Mouse (Mus musculus) CH12.LX (cell line): ENCODE measurements around the gene Ppt2. TPM values are rescaled to one million over a fixed set of nuclear protein-coding genes. Genes with fewer than 3 reads are reported as not detected.

Experiments used
- DNase-seq: peaks from one replicate; pipeline ENCODE4 v3.0.0-alpha.2; 2013; ENCODE audit errors: extremely low read depth
- H3K27ac ChIP-seq: 2 replicates; pipeline ENCODE4 v1.5.1; 2012; ENCODE audit warnings: low read depth, mild to moderate bottlenecking, control low read depth, moderate library complexity; ENCODE audit not compliant: insufficient read depth
- H3K27me3 ChIP-seq: replicated peaks from 2 replicates; pipeline ENCODE3; 2012; ENCODE audit warnings: inconsistent platforms
- H3K36me3 ChIP-seq, 2 experiments: replicated peaks in 1 of 2; 2 replicates each; pipeline versions ENCODE3 to v1.6.1; 2012; ENCODE audit warnings: inconsistent platforms in 1 of 2, low read length in 1 of 2, mild to moderate bottlenecking in 1 of 2, mixed read lengths in 1 of 2, moderate library complexity in 1 of 2; ENCODE audit not compliant: control insufficient read depth in 1 of 2, insufficient read depth in 1 of 2
- H3K4me1 ChIP-seq, 2 experiments: 2 replicates each; pipeline ENCODE4 v1.6.1; 2012; ENCODE audit warnings: inconsistent platforms in 1 of 2, moderate library complexity in 1 of 2; ENCODE audit not compliant: insufficient read depth in 2 of 2, control insufficient read depth in 1 of 2
- H3K4me2 ChIP-seq: 2 replicates; pipeline ENCODE4 v1.6.1; 2012; ENCODE audit warnings: low read depth, mild to moderate bottlenecking, control low read depth; ENCODE audit not compliant: poor library complexity, insufficient read depth, severe bottlenecking
- H3K4me3 ChIP-seq, 3 experiments: fragments of 150-350 bp in 1 of 3; sonication (generic) in 1 of 3; replicated peaks in 1 of 3; 2 replicates each; pipeline versions ENCODE3 to v1.5.1; 2011 to 2012; ENCODE audit warnings: low read depth in 2 of 3, low read length in 2 of 3, mild to moderate bottlenecking in 2 of 3, moderate library complexity in 2 of 3, control low read depth in 1 of 3, improper control_type of control experiment in 1 of 3, inconsistent platforms in 1 of 3, mixed read lengths in 1 of 3; ENCODE audit not compliant: poor library complexity in 1 of 3
- H3K79me2 ChIP-seq: replicated peaks from 2 replicates; pipeline ENCODE4 v1.6.1; 2012; ENCODE audit warnings: mild to moderate bottlenecking, moderate library complexity; ENCODE audit not compliant: control insufficient read depth, poor library complexity, insufficient read depth, severe bottlenecking; ENCODE audit errors: extremely low read depth
- H3K9ac ChIP-seq: 2 replicates; pipeline ENCODE4 v1.6.1; 2012; ENCODE audit warnings: low read depth, mild to moderate bottlenecking, control low read depth, moderate library complexity; ENCODE audit not compliant: insufficient read depth
- H3K9me3 ChIP-seq: replicated peaks from 2 replicates; pipeline ENCODE3; 2012; ENCODE audit warnings: low read length, inconsistent platforms, mixed read lengths
- BHLHE40 ChIP-seq: IDR thresholded peaks from 2 replicates; pipeline ENCODE4 v1.6.1; 2011; ENCODE audit warnings: mild to moderate bottlenecking, low read depth, low read length, improper control_type of control experiment
- CHD1 ChIP-seq: IDR thresholded peaks from 2 replicates; pipeline ENCODE4 v1.6.1; 2012; ENCODE audit warnings: low read depth, low read length, improper control_type of control experiment, inconsistent platforms
- CHD2 ChIP-seq: IDR thresholded peaks from 2 replicates; pipeline ENCODE4 v1.6.1; 2011; ENCODE audit warnings: low read length, improper control_type of control experiment
- IRF4 ChIP-seq: IDR thresholded peaks from 2 replicates; pipeline ENCODE4 v1.6.1; 2014; ENCODE audit warnings: low read depth, mild to moderate bottlenecking, inconsistent platforms, low read length, improper control_type of control experiment
- JUN ChIP-seq: IDR thresholded peaks from 2 replicates; pipeline ENCODE4 v1.6.1; 2011; ENCODE audit warnings: low read depth, mild to moderate bottlenecking, low read length, improper control_type of control experiment, moderate library complexity; ENCODE audit not compliant: insufficient read depth
- KAT2A ChIP-seq: IDR thresholded peaks from 2 replicates; pipeline ENCODE4 v1.6.1; 2012; ENCODE audit warnings: low read length, improper control_type of control experiment, inconsistent platforms; ENCODE audit not compliant: insufficient replicate concordance
- MAFK ChIP-seq: IDR thresholded peaks from 2 replicates; pipeline ENCODE4 v1.6.1; 2011; ENCODE audit warnings: low read length, improper control_type of control experiment; ENCODE audit not compliant: insufficient replicate concordance
- MEF2A ChIP-seq: IDR thresholded peaks from 2 replicates; pipeline ENCODE4 v1.6.1; 2014; ENCODE audit warnings: low read depth, mild to moderate bottlenecking, inconsistent platforms, low read length, improper control_type of control experiment, borderline replicate concordance
- MYC ChIP-seq: IDR thresholded peaks from 2 replicates; pipeline ENCODE4 v1.6.1; 2011; ENCODE audit warnings: low read depth, mild to moderate bottlenecking, improper control_type of control experiment, low read length
- NELFE ChIP-seq: IDR thresholded peaks from 2 replicates; pipeline ENCODE4 v1.6.1; 2011; ENCODE audit warnings: low read depth, low read length, improper control_type of control experiment
- PAX5 ChIP-seq: IDR thresholded peaks from 2 replicates; pipeline ENCODE4 v1.6.1; 2012; ENCODE audit warnings: low read length, inconsistent platforms, mixed read lengths
- POLR2AphosphoS2 ChIP-seq: IDR thresholded peaks from 2 replicates; pipeline ENCODE4 v1.6.1; 2011; ENCODE audit warnings: low read depth, low read length, improper control_type of control experiment
- RAD21 ChIP-seq: IDR thresholded peaks from 2 replicates; pipeline ENCODE4 v1.6.1; 2011; ENCODE audit warnings: low read depth, mild to moderate bottlenecking, low read length, improper control_type of control experiment, moderate library complexity
- RCOR1 ChIP-seq: conservative IDR thresholded peaks from 2 replicates; pipeline ENCODE4 v1.6.1; 2012; ENCODE audit warnings: low read depth, mild to moderate bottlenecking, inconsistent platforms, low read length, improper control_type of control experiment
- TBP ChIP-seq: conservative IDR thresholded peaks from 2 replicates; pipeline ENCODE4 v1.6.1; 2011; ENCODE audit warnings: low read depth, low read length, improper control_type of control experiment
- USF1 ChIP-seq: IDR thresholded peaks from 2 replicates; pipeline ENCODE4 v1.6.1; 2014; ENCODE audit warnings: low read depth, mild to moderate bottlenecking, inconsistent platforms, low read length, improper control_type of control experiment
- USF2 ChIP-seq: conservative IDR thresholded peaks from 2 replicates; pipeline ENCODE4 v1.6.1; 2011; ENCODE audit warnings: low read depth, low read length, improper control_type of control experiment
- ZKSCAN1 ChIP-seq: IDR thresholded peaks from 2 replicates; pipeline ENCODE4 v1.6.1; 2012; ENCODE audit warnings: low read depth, inconsistent platforms, low read length, improper control_type of control experiment, borderline replicate concordance
- dilution Hi-C: fragments of 300-500 bp; cut with MboI; formaldehyde crosslinking; loops from 2 replicates; pipeline ENCODE4 v1.14.3; 2020; ENCODE audit warnings: low sequenced_read_pairs; ENCODE audit not compliant: extremely low pct_unique_long_range_greater_than_20kb, extremely low pct_ligation_motif_present
- in situ Hi-C: fragments of 300-500 bp; cut with MboI; formaldehyde crosslinking; loops from 3 replicates; pipeline ENCODE4 v1.14.3; 2019; ENCODE audit warnings: low sequenced_read_pairs, low pct_ligation_motif_present, low pct_unique_long_range_greater_than_20kb, mixed read lengths
- polyA plus RNA-seq: library from polyadenylated mRNA; unstranded; fragments of >175 nt; gene quantifications from 2 replicates; pipeline ENCODE4 v1.2.1, GENCODE M21; 2012; ENCODE audit warnings: low read depth; ENCODE audit not compliant: insufficient read length
- total RNA-seq, 2 experiments: library from RNA; depleted of rRNA; stranded (reverse); fragments of 300-350 nt in 1 of 2; fragments of >200 nt in 1 of 2; gene quantifications; 2 replicates each; pipeline ENCODE4 v1.2.3; 2012 to 2014

Ppt2 gene
- total RNA-seq (2012; rRNA removed) (0.76 and 1.9 TPM in 2 replicates), total RNA-seq (2014; rRNA removed) (0.24 TPM in 1 of 2 replicates, not detected in the other), polyA plus RNA-seq (0.60 and 0.84 TPM in 2 replicates)

DNA sequence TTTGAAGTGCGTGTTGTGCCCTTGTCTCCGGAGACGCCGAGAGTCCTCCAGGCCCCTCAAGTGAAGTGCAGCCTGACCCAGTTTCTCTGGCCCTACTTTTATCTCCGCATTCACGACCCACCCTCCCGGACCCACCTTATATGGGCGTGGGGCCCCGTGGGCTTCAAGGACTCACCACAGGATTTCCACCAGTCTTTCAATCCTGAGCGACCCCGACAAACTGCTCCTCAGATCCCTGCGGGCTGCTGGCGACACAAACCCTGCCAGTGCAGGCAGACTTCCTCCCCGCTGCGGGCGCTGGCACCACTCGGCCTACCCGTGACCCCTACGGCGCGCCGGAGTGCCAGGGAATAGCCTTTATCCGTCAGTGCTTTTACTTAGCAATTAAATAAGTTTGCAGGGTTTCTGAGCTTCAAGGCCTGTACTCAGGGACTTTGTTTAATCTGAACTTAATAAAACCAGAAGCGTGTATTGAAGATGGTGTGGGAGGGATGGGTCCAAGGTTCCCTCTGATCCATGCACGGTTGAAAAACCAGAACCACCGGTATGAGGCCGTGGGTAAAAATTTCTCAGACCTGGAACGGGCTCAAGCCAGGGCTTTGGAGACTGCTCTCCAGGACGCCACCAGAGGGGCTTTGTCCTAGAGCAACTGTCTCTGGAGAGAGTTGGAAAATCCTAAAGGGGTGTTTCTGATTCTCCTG, at the start of gene Ppt2:
Gene Ppt2 (minus strand): TSS at position 568 of the 701 bp plus-strand sequence.
- DNase-seq, result no peak
- in situ Hi-C loops, result no loop called here

DNA sequence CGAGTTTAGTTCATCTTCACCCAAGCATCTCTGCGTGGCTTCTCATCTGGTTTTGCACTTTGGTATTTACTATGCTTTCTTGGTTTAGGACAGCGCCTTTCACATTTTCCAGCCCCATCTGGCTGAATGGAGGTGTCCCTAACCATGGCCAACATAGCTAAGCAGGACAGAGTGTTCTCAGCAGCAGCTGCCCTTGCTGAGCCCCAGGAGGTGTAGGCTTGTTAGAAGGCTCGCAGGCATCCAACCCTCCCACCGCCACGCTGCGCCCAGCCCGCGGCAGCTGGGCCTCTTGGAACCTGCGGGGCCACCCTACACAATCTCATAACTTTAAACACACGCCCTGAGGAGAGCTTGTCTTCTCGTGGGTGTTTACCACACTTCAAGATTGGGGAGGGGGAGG, 48.4 kb upstream of the Ppt2 start:
- dilution Hi-C loops, result no loop called here
- H3K4me1 ChIP-seq, result peaks cover 5 to 10% of the 10 kb centered on the region in 2 experiments; a peak in 3 of 4 replicates
- no peak overlapping the region for H3K4me3 ChIP-seq
- peaks cover 88% of the 10 kb centered on the region for H3K27me3 ChIP-seq
- no peak overlapping the region for H3K9ac ChIP-seq
- H3K27ac ChIP-seq, result no peak overlapping the region
- TF ChIP-seq USF2, result no peak
- TF ChIP-seq MYC, result no peak
- TF ChIP-seq CHD2, result no peak
- TF ChIP-seq USF1, result no peak
- no peaks in the 10 kb centered on the region for H3K79me2 ChIP-seq
- no peak for DNase-seq
- in situ Hi-C loops, result no loop called here
- no peaks in the 10 kb centered on the region for H3K36me3 ChIP-seq
- peaks cover 8% of the 10 kb centered on the region for H3K9me3 ChIP-seq
- no peak overlapping the region for H3K4me2 ChIP-seq

More for the DNA sequence above, at the start of gene Ppt2:
- dilution Hi-C loops, result no loop called here
- H3K9me3 ChIP-seq, result peaks cover 2% of the 10 kb centered on the region
- H3K79me2 ChIP-seq, result no peaks in the 10 kb centered on the region
- no peaks in the 10 kb centered on the region for H3K36me3 ChIP-seq
- peak within 1 kb of the TSS in 2 of 3 experiments; percentile 43 to 49 for H3K4me3 ChIP-seq
- H3K9ac ChIP-seq, result no peak within 1 kb of the TSS
- no peak within 1 kb of the TSS for H3K27ac ChIP-seq
- TF ChIP-seq CHD1, result no peak
- no peak for TF ChIP-seq BHLHE40
- TF ChIP-seq RCOR1, result no peak
- TF ChIP-seq NELFE, result no peak
- TF ChIP-seq KAT2A, result no peak
- no peak for TF ChIP-seq RAD21
- TF ChIP-seq TBP, result no peak
- TF ChIP-seq PAX5, result no peak
- no peak for TF ChIP-seq IRF4
- no peak for TF ChIP-seq MEF2A
- TF ChIP-seq JUN, result no peak
- no peak for TF ChIP-seq MAFK
- TF ChIP-seq POLR2AphosphoS2, result no peak
- no peak for TF ChIP-seq ZKSCAN1
- H3K4me2 ChIP-seq, result peak within 1 kb of the TSS; percentile 75
- peaks cover 2 to 3% of the 10 kb centered on the region in 2 experiments; a peak in 2 of 4 replicates for H3K4me1 ChIP-seq
- H3K27me3 ChIP-seq, result peaks cover 53% of the 10 kb centered on the region
